Mouse (Mus musculus): ENCODE data around the gene Stk19. TPM values are rescaled to one million over a fixed set of nuclear protein-coding genes. Genes with fewer than 3 reads are reported as not detected.
"Not testable (repeated sequence)": the region's sequence is repeated elsewhere in the genome, so short reads cannot be mapped to it uniquely, and the experiment has no call there.

Stk19 gene
- total RNA-seq, 2 experiments from 2014 or later: 23.1 to 24.0 TPM

- ATAC-seq (replicated peaks; ENCODE audit: poor library complexity, severe bottlenecking): no peak
These were observed 37.7 kb downstream of the Stk19 start for GRCm38 (mm10) chr17:34798866-34799530.

- not testable (repeated sequence) for ATAC-seq (replicated peaks; ENCODE audit: poor library complexity, severe bottlenecking)
These were observed 38.7 kb downstream of the Stk19 start for GRCm38 (mm10) chr17:34798071-34798470.

GRCm38 (mm10) chr17:34797211-34797995 lies 39.3 kb downstream of the Stk19 start:
- not testable (repeated sequence) for ATAC-seq (replicated peaks; ENCODE audit: poor library complexity, severe bottlenecking)

GRCm38 (mm10) chr17:34796311-34797140 lies 40.2 kb downstream of the Stk19 start:
- no peak for ATAC-seq (replicated peaks; ENCODE audit: poor library complexity, severe bottlenecking)

GRCm38 (mm10) chr17:34795633-34796032 lies 41.1 kb downstream of the Stk19 start:
- ATAC-seq (replicated peaks; ENCODE audit: poor library complexity, severe bottlenecking): no peak

- ATAC-seq (replicated peaks; ENCODE audit: poor library complexity, severe bottlenecking): no peak
These were observed 41.7 kb downstream of the Stk19 start for GRCm38 (mm10) chr17:34795016-34795415.

- no peak for ATAC-seq (replicated peaks; ENCODE audit: poor library complexity, severe bottlenecking)
These were observed 58.9 kb downstream of the Stk19 start for GRCm38 (mm10) chr17:34777680-34778325.

Other genes with a start within 250 kb of the Stk19 start
Only the 30 nearest of the 39 such genes appear.
- gene Egfl8, start 221.0 kb downstream of the Stk19 start, total RNA-seq (2014; fragmentation: Nextera tagmentation): 2.1 TPM in 1 of 2 replicates, not detected in the other
- not detected in 2 replicates for gene Egfl8, start 221.0 kb downstream of the Stk19 start, total RNA-seq (2017)
- 41.9 and 45.1 TPM in 2 replicates for gene Ppt2, start 208.4 kb downstream of the Stk19 start, total RNA-seq (2014; fragmentation: Nextera tagmentation)
- gene Ppt2, start 208.4 kb downstream of the Stk19 start, total RNA-seq (2017): 20.4 and 23.3 TPM in 2 replicates
- gene Prrt1, start 207.4 kb downstream of the Stk19 start, total RNA-seq (2014; fragmentation: Nextera tagmentation): 0.88 TPM in 1 of 2 replicates, not detected in the other
- gene Prrt1, start 207.4 kb downstream of the Stk19 start, total RNA-seq (2017): not detected in 2 replicates
- 2.9 and 10.3 TPM in 2 replicates for gene Fkbpl, start 192.2 kb downstream of the Stk19 start, total RNA-seq (2014; fragmentation: Nextera tagmentation)
- gene Fkbpl, start 192.2 kb downstream of the Stk19 start, total RNA-seq (2017): 12.4 and 21.8 TPM in 2 replicates
- gene Atf6b, start 189.8 kb downstream of the Stk19 start, total RNA-seq (2014; fragmentation: Nextera tagmentation): 38.3 and 42.5 TPM in 2 replicates
- 31.9 and 44.6 TPM in 2 replicates for gene Atf6b, start 189.8 kb downstream of the Stk19 start, total RNA-seq (2017)
- not detected in 2 replicates for gene Tnxb, start 166.4 kb downstream of the Stk19 start, total RNA-seq (2014; fragmentation: Nextera tagmentation)
- not detected in 2 replicates for gene Tnxb, start 166.4 kb downstream of the Stk19 start, total RNA-seq (2017)
- gene C4b, start 93.1 kb downstream of the Stk19 start, total RNA-seq (2014; fragmentation: Nextera tagmentation): 0.23 TPM in 1 of 2 replicates, not detected in the other
- 0.09 TPM in 1 of 2 replicates, not detected in the other for gene C4b, start 93.1 kb downstream of the Stk19 start, total RNA-seq (2017)
- gene Cyp21a1, start 32.4 kb downstream of the Stk19 start, total RNA-seq (2014; fragmentation: Nextera tagmentation): not detected in 2 replicates
- gene Cyp21a1, start 32.4 kb downstream of the Stk19 start, total RNA-seq (2017): not detected in 2 replicates
- 28.3 and 50.7 TPM in 2 replicates for gene Dxo, start 74 bp upstream of the Stk19 start, total RNA-seq (2014; fragmentation: Nextera tagmentation)
- 30.2 and 32.1 TPM in 2 replicates for gene Dxo, start 74 bp upstream of the Stk19 start, total RNA-seq (2017)
- 31.1 and 48.4 TPM in 2 replicates for gene Skiv2l, start 13.3 kb upstream of the Stk19 start, total RNA-seq (2014; fragmentation: Nextera tagmentation)
- gene Skiv2l, start 13.3 kb upstream of the Stk19 start, total RNA-seq (2017): 29.3 and 43.9 TPM in 2 replicates
- 53.3 and 54.5 TPM in 2 replicates for gene Nelfe, start 13.4 kb upstream of the Stk19 start, total RNA-seq (2014; fragmentation: Nextera tagmentation)
- gene Nelfe, start 13.4 kb upstream of the Stk19 start, total RNA-seq (2017): 37.1 and 57.3 TPM in 2 replicates
- not detected in 2 replicates for gene Cfb, start 25.6 kb upstream of the Stk19 start, total RNA-seq (2014; fragmentation: Nextera tagmentation)
- not detected in 2 replicates for gene Cfb, start 25.6 kb upstream of the Stk19 start, total RNA-seq (2017)
- gene Zbtb12, start 42.5 kb upstream of the Stk19 start, total RNA-seq (2014; fragmentation: Nextera tagmentation): 12.2 and 14.2 TPM in 2 replicates
- 13.3 and 15.3 TPM in 2 replicates for gene Zbtb12, start 42.5 kb upstream of the Stk19 start, total RNA-seq (2017)
- gene Gm20547, start 45.1 kb upstream of the Stk19 start, total RNA-seq (2014; fragmentation: Nextera tagmentation): not detected in 2 replicates
- gene Gm20547, start 45.1 kb upstream of the Stk19 start, total RNA-seq (2017): not detected in 2 replicates
- 1.5 and 7.7 TPM in 2 replicates for gene C2, start 61.3 kb upstream of the Stk19 start, total RNA-seq (2014; fragmentation: Nextera tagmentation)
- 0.47 TPM in 1 of 2 replicates, not detected in the other for gene C2, start 61.3 kb upstream of the Stk19 start, total RNA-seq (2017)
- 78.2 and 87.0 TPM in 2 replicates for gene Ehmt2, start 61.5 kb upstream of the Stk19 start, total RNA-seq (2014; fragmentation: Nextera tagmentation)
- 90.9 and 120 TPM in 2 replicates for gene Ehmt2, start 61.5 kb upstream of the Stk19 start, total RNA-seq (2017)
- 0.41 TPM in 1 of 2 replicates, not detected in the other for gene Slc44a4, start 77.5 kb upstream of the Stk19 start, total RNA-seq (2014; fragmentation: Nextera tagmentation)
- gene Slc44a4, start 77.5 kb upstream of the Stk19 start, total RNA-seq (2017): 0.78 and 1.8 TPM in 2 replicates
- gene Neu1, start 94.3 kb upstream of the Stk19 start, total RNA-seq (2014; fragmentation: Nextera tagmentation): 30.3 and 35.3 TPM in 2 replicates
- 27.0 and 32.4 TPM in 2 replicates for gene Neu1, start 94.3 kb upstream of the Stk19 start, total RNA-seq (2017)
- 11.4 and 13.9 TPM in 2 replicates for gene Hspa1b, start 122.3 kb upstream of the Stk19 start, total RNA-seq (2014; fragmentation: Nextera tagmentation)
- gene Hspa1b, start 122.3 kb upstream of the Stk19 start, total RNA-seq (2017): 67.7 and 68.3 TPM in 2 replicates
- not detected in 2 replicates for gene Gm20481, start 133.0 kb upstream of the Stk19 start, total RNA-seq (2014; fragmentation: Nextera tagmentation)
- 0.34 and 1.4 TPM in 2 replicates for gene Gm20481, start 133.0 kb upstream of the Stk19 start, total RNA-seq (2017)
- gene Hspa1a, start 135.2 kb upstream of the Stk19 start, total RNA-seq (2014; fragmentation: Nextera tagmentation): 5.5 and 6.2 TPM in 2 replicates
- 45.2 and 49.0 TPM in 2 replicates for gene Hspa1a, start 135.2 kb upstream of the Stk19 start, total RNA-seq (2017)
- not detected in 2 replicates for gene Hspa1l, start 135.8 kb upstream of the Stk19 start, total RNA-seq (2014; fragmentation: Nextera tagmentation)
- 0.09 TPM in 1 of 2 replicates, not detected in the other for gene Hspa1l, start 135.8 kb upstream of the Stk19 start, total RNA-seq (2017)
- 129 and 305 TPM in 2 replicates for gene Lsm2, start 144.9 kb upstream of the Stk19 start, total RNA-seq (2014; fragmentation: Nextera tagmentation)
- 42.0 and 71.6 TPM in 2 replicates for gene Lsm2, start 144.9 kb upstream of the Stk19 start, total RNA-seq (2017)
- 75.6 and 150 TPM in 2 replicates for gene Vars, start 164.0 kb upstream of the Stk19 start, total RNA-seq (2014; fragmentation: Nextera tagmentation)
- 174 and 181 TPM in 2 replicates for gene Vars, start 164.0 kb upstream of the Stk19 start, total RNA-seq (2017)
- gene Vwa7, start 179.6 kb upstream of the Stk19 start, total RNA-seq (2014; fragmentation: Nextera tagmentation): 0.11 and 0.19 TPM in 2 replicates
- not detected in 2 replicates for gene Vwa7, start 179.6 kb upstream of the Stk19 start, total RNA-seq (2017)
- 2.5 TPM in 1 of 2 replicates, not detected in the other for gene Sapcd1, start 191.1 kb upstream of the Stk19 start, total RNA-seq (2014; fragmentation: Nextera tagmentation)
- 0.90 TPM in 1 of 2 replicates, not detected in the other for gene Sapcd1, start 191.1 kb upstream of the Stk19 start, total RNA-seq (2017)
- gene Msh5, start 209.8 kb upstream of the Stk19 start, total RNA-seq (2014; fragmentation: Nextera tagmentation): 0.19 and 6.8 TPM in 2 replicates
- 0.62 and 3.6 TPM in 2 replicates for gene Msh5, start 209.8 kb upstream of the Stk19 start, total RNA-seq (2017)
- gene Clic1, start 213.0 kb upstream of the Stk19 start, total RNA-seq (2014; fragmentation: Nextera tagmentation): 231 and 245 TPM in 2 replicates
- gene Clic1, start 213.0 kb upstream of the Stk19 start, total RNA-seq (2017): 268 and 347 TPM in 2 replicates
- 3.4 TPM in 1 of 2 replicates, not detected in the other for gene Ddah2, start 222.1 kb upstream of the Stk19 start, total RNA-seq (2014; fragmentation: Nextera tagmentation)
- 0.57 and 3.7 TPM in 2 replicates for gene Ddah2, start 222.1 kb upstream of the Stk19 start, total RNA-seq (2017)
- not detected in 2 replicates for gene Ly6g6c, start 228.4 kb upstream of the Stk19 start, total RNA-seq (2014; fragmentation: Nextera tagmentation)
- not detected in 2 replicates for gene Ly6g6c, start 228.4 kb upstream of the Stk19 start, total RNA-seq (2017)